Mouse (Mus musculus) liver (tissue): ENCODE measurements around the gene Ptch1.

ENCODE experiments used
- DNase-seq: peaks from one replicate; pipeline ENCODE4 v3.0.0-alpha.2; 2020; ENCODE audit warnings: mixed read lengths

The Ptch1 gene

DNA sequence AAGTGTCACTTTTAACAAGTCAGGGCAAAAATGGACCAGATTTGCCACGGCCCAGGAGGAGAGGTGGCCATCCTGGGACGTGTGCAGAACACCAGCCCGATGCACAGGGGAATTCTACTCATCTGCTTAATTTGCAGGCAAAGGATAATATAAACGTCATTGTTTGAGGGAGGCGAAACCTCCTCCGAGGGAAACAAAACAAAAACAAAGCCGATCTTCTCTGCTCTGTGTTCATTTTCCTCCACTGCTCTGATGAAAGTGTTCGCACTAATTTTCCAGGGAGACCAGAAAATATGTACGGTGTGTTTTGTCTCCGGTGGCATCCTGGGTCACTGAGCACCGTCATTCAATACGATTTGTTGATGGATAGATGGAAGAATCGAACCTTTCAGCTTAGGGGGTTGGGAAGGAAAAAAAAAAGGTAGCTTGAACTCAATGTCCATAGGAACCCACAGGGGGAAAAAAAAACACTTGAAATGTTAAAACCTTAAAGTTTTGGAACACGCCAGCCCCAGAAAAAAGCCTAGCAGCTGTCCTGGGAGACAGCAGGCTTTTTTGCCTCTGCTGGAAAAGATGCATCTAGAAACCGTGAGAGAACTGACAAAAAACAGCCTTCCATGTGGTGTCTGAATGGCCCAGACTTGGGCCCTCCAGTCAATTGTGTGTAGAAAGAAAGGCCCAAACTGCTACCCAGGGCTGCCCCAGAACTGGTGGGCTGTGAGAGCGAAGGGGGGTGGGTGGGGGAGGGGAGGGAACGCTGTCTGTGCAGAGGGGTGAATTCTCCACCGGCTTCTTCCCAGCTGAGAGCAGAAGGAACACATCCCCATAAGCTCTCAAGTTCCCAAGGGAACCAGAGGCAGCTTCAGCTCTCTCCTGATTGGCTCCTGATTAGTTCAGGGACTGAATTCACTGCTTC lies 86.3 kb downstream of the Ptch1 start:
- no peak for DNase-seq

DNA sequence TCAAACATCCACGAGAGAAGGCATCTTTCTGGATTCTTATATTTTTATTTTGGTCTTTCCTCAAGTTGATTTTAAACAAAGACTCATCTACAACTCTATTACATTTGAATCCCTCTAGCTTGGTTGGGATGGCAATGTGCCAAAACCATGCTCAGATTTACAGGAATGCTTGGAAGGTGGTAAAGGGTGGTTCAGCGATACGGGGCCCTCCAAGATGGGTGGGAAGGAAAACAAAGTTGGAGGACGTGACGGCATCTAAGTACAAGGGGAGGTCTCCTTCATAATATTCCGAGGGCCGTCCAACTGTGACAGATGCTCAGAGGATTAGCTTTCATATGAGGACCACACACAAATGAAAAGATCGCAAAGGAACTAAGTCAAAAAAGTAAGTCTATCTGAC lies 98.0 kb downstream of the Ptch1 start:
- DNase-seq = no peak
